Mouse (Mus musculus): Measurements from ENCODE around the gene Eddm3b.

DNA sequence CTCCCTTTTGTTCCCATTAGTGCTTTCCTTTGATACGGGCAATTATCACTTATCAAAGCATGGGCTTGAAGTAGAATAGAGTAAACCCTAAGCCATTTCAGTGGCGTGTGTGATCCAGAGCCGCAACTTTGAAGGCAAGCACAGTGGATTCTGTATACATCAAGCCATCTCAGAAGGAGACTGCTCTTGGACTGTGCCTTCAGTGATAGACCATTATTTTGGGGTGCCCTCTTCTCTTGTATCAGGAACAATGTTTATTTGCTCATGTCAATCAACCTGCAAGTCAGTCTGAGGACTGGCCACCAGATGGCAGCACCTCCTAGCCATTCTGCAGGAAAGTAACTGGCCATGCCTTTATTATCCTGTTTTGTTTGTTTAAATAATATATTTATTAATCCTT is 11.0 kb upstream of the Eddm3b start:
- no peak for TF ChIP-seq EP300 (optimal IDR thresholded peaks at IDR 0.05)
- peak; percentile 88 for TF ChIP-seq CTCF (IDR thresholded peaks at IDR 0.05; ENCODE audit: low read depth)
